Mouse (Mus musculus) cerebellum, adult 18-20 months (tissue): Measurements from ENCODE around the gene Tcl1.
"Not testable (repeated sequence)": the region's sequence is repeated elsewhere in the genome, so short reads cannot be mapped to it uniquely, and the experiment has no call there.

Source experiments
- DNase-seq, 2 experiments: peaks; one replicate each; pipeline ENCODE4 v3.0.0; 2021

The Tcl1 gene

DNA sequence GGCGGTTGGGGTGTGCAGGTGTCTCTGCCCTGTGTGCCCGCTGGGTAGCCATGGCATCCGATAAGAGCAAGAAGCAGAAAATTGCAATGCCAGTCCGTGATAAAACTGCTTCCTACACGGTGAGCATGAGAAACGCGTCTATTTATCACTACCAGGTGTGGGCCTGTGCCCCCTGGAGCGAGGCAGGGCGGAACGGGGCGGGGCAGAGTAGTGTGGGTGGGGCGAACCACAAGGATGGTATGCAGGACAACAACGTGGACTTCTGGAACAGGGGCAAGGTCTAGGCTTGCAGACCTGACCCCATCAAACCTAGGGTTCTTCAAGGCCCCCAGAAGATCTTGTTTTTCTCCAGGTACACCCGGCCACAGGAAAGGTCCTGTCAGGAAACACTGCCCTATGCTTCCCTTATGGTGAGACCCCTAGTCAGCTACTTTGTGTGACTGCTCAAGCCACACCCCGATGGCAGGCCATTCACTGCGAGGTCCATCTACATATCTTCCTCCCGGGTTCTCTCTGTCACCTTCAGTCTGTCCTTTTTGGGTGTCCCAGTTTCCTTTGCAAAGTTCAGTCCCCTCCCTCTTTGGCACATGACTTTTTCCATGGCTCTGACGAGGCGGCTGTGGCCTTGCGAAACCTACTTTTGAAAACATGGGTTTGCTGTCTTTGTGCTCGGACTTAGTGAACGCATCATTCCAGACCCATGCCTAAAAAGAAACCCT lies at the start of gene Tcl1:
TSS of gene Tcl1 (minus strand) at position 193 of the 719 bp plus-strand sequence.
- DNase-seq = no peak

DNA sequence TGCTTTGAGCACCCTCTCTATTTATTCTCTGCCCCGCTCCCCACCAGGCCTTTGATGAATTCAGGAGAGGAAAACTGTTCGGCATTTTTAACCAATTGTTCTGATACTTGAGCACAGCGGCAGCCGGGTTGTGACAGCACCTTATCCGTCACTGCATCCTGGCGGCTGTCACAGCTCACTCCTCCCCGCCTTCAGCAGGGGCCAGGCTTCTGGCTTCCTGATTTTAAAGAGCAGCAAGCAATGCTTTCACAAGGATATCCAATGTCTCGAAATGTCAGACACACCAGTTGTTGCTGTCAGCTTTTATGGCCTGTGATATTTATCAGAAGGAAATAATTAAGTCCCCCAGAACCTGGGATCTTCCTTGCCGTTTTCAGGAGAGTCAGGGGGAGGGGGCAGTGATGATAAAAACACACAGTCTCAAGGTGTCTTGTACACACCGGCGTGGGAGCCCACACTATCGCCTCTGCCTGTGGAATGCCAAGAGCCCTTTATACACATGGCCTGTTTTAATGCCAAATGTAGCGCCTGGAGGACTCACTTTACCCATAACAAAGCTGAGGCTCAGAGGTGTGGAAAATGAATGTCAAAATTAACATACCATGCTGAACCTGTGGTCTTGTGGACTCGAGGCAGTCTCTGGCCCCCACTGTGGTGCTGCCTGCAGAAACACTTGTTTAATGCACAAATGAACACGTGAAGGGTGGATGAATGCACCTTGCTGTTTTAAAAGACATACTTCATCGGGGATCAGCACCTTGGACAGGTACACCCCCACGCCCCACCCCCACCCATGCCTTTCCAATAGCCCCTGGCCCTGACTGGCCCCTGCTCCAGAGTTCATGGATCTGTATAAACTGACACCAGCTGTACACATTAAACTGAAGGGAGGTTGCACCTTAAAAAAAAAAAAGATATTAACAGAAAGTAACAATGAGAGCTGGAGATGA lies 48.7 kb upstream of the Tcl1 start:
- DNase-seq = no peak

GRCm38 (mm10) chr12:105267076-105267475 lies 44.5 kb upstream of the Tcl1 start:
- DNase-seq = no peak

GRCm38 (mm10) chr12:105266096-105266495 lies 43.5 kb upstream of the Tcl1 start:
- DNase-seq = no peak

GRCm38 (mm10) chr12:105259221-105259620 lies 36.6 kb upstream of the Tcl1 start:
- DNase-seq = no peak

DNA sequence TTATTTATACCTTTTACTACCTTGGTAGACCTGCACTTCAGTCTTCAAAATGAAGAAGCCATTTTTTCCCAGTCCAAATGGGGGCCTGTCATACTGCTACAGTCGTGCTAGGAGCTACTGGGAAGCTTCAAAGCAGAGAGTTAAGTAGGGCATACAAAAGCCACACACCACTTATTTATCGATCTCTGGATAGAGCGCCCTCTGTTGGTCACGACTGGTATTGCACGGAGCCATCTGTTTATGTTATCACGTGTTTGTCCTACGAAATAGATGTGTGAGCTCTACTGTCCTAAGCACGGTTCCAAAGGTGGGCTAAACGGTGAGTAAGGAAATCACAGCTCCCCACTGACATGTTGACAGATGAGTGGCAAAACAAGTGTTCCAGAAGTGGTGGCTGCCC lies 36.2 kb upstream of the Tcl1 start:
- peak; percentile 25 to 57 for DNase-seq

- DNase-seq = no peak
These were observed 31.2 kb upstream of the Tcl1 start for GRCm38 (mm10) chr12:105253796-105254195.

- peak; percentile 5 to 14 for DNase-seq
These were observed 26.2 kb upstream of the Tcl1 start for GRCm38 (mm10) chr12:105248763-105249233.

DNA sequence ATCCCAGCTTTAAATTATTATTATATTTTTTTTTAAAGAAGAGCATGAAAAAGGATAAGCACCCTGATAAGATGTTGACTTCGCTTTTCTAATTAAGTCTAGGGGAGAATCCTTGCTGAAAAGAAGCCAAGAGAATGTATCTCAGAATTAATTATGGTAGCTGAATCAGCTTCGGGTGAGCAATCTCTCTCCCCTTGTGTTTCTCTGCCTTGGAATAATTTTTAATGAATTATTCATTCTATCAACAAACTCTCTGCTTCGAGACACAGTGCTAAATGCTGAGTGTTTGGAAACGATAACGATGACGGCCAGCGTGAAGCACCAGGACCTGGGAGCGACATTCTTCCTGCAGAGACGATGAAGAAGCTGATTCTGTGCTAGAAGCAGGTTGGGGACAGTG lies 16.5 kb upstream of the Tcl1 start:
- DNase-seq = no peak

GRCm38 (mm10) chr12:105235091-105235490 lies 12.5 kb upstream of the Tcl1 start:
- DNase-seq = no peak

DNA sequence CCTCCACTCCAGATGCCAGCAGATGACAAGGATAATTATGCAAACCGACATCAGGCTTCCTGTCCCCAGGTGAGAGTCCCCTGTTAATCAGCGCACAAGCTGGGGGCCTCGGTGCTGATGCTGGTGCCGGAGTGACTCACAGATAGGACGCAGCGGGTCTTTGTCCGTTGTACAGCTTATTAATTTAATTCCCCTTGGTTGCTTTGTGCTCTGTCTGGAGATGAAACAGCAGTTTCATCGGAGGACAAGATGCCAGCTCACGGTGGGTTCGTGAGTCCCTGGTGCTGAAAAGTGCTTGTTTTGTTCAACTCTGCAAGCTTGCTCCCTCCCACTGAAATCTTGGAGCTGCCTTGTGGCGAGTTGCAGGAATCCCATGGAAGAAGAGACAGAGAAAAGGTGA lies 11.8 kb upstream of the Tcl1 start:
- no peak for DNase-seq

DNA sequence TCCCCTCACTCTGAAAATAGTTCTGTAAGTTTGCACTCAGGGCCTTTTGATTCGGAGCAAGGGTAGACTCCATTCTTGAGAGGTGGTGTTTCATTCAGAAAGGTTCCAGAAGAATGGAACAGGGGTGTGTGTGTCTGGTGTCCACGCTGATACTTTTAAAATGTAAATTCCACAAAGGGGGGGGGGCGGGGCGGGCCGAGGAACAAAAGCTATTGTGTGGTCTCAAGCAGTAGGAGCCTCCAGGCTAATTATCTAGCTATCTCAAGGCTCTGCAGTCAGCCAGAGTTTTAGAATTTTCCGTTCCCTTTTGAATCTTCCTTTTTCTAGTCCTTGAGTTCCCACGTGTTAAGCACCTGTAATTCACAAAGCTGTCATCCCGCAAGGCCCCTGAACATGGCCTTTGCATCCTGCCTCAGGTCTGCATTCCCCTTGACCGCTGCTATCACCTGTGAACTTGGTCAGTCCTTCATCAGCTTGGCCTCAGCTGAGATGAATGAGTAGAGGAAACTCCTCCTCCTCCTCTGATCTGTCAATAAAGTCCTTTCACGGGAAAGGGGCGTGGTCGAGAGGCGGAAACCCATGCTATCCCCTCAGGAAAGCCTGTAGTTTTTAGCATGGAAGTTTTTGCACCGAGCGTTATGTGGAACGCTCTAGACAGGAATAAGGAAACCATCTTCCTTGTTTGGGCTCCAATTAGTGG lies 2.2 kb upstream of the Tcl1 start:
- no peak for DNase-seq

GRCm38 (mm10) chr12:105217101-105217760 lies 5.4 kb downstream of the Tcl1 start:
- DNase-seq = no peak

DNA sequence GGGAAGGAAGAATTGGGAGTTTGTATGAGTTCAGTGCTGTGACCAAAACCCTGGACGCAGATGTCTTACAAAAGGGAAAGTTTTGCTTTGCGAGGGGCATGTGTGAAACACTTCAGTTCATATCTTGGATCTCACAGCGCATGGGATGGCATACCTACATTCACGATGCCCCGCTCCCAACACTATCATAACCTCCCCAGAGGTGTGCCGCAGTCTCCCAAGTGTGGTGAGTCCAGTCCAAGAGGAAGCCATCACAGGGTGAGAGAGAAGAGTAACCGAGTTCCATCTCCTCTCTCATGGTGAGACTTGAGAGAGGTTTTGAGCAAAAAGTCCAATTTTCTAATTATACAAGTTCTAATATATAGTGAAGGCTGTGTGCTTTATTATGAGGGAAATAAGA lies 13.4 kb downstream of the Tcl1 start:
- DNase-seq = no peak

DNA sequence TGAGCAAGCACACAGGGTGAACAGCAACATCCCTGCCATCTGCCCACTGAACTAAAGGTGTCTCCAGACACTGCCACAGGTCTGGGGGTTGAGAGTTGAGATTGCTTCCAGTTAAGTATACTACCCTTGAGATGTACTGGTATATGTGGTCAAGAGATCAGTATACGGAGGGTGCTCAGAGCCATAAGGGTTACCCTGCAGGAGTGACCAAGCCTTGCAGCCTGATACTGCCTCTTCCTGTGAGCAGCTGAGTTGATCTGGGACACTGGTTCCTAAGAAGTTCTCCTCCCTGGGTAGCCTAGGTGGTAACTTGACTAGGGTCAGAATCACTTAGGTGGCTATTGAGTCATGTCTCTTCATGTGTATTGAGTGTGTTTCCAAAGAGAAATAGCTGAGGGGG lies 14.2 kb downstream of the Tcl1 start:
- no peak for DNase-seq

DNA sequence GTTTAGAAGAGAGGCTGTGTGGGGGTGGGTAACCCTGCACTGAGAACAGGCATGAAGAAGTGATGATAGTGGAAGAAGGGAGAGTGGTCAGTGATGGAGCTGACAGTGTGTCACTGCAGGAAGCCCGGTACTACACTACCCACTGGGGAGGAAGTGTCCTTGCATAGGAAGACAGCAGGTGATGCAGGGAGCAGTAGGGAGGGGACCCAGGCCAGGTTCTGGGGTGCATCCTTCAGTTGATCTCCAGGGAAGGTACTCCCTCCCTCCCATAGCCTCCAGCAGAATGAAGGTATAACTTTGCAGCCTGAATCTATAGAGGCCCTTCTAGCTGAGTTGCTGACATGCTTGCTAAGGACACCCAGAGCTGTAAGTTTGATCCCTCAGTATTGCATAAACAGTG lies 15.5 kb downstream of the Tcl1 start:
- DNase-seq = no peak

DNA sequence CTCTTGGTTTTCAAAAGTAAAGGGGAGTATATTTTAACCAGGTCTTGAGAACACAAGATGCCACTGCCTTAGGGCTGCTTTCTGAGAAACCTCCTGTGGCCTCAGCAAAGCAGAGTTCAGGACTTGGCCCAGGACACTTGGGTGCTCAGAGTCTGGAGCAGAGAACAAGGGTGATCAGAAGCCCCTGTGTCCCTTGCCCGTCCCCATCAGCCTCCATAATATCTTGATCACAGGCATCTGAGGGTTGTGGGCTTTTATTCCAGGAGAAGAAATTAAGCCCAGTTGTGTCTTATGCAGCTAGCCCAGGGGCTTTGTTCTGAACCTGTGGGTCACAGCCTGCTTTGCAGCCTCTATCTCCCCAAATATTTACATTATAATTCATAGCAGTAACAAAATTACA lies 20.9 kb downstream of the Tcl1 start, which contains the start of gene Tcl1b4:
TSS of gene Tcl1b4 (plus strand) at position 301 of the 400 bp plus-strand sequence.
- not testable (repeated sequence) for DNase-seq

DNA sequence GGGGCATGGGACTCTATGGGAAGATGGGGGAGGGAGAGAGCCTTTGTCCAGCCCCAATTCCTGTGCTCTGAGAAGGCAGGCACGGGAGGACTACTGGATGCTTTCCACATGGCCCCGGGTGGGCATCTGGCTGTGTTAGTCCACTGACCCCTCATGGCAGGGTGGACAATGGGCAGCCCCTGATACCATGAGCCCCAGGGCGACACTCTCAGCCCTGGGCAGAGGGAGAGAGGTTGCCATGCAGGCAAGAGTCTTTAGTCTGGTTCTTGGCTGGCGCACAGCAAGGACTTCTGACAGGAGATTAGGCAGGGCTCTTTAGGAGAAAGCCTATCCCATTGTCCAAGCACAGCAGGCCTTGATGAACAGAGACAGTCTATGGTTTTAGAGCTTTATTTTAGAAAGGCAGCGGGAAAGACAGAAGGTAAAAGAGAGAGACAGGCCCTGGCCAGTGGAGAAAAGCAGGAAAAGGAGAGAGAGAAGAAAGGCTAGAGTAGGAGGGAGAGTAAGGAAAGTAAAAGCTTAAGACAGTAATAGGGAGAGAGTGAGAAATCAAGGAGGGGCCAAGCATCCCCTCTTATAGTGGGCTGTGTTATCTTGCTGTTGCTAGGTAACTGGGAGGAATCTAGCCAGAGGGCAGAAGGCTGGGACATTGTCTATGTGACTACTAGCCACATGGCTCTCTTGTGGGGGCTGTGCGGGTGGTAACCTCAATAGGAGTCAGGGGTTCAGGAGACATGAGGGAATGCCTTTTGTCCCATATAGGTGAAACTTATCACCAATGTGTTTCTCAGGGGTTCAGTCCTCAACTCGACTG lies 22.7 kb downstream of the Tcl1 start:
- not testable (repeated sequence) for DNase-seq

DNA sequence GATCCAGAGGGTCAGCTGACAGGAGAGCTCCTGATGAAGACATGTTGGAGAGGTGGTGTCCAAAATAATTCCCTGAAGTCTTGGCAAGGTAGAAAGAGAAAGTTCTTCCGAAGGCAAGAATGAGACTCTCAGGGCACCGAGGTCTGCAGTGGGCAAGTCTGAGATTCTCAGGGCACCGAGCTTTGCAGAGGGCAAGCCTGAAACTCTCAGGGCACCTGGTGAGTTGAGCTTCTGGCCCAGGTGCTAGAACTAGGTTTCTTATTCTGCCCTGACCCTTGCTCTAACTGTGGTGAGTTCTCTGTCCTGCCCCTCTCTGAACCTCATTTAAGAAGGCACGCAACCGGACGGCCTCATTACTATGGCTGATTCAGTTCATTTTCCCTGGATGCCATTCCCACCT lies 31.9 kb downstream of the Tcl1 start, which contains the start of gene Tcl1b3:
TSS of gene Tcl1b3 (plus strand) at position 301 of the 400 bp plus-strand sequence.
- DNase-seq = not testable (repeated sequence)

DNA sequence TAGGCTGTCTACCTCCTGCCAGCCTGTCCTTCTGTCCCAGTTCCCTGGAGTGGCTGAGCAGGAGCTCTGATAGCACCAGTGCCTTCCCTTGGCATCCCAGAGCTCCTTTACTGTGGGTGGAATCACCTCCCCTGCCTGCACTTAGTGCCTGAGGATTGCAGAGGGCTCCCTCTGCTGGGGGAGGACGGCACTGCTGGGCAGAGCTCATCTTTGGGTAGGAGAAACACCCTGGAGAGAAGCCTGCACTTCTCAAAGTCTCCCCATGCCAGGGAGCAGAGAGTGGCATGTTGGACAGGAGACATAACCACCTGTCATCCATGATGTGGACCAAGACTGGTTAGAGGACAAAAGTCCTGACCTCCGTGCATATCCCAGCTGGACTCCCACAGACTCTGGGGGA lies 33.6 kb downstream of the Tcl1 start:
- not testable (repeated sequence) for DNase-seq

DNA sequence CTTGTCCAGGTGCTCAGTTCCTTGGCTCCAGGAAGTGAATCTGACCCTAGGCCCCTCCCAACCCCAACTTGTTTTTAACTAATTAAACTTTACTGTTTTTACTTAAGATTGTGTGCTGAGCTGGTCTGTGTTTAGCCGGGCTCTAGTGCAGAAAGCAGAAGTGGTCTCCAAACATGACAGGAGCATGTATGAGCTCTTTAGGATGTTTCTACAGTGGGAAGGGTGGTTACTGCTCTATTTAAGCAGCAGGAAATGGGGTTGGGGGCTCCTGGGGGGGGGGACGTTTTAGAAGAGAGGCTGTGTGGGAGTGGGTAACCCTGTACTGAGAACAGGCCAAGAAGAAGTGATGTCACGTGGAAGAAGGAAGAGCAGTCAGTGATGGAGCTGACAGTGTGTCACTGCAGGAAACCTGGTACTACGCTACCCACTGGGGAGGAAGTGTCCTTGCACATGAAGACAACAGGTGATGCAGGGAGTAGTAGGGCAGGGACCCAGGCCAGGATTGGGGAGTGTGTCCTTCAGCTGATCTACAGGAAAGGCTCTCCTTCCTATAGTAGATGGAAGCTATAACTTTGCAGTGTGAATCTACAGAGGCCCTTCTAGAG lies 41.5 kb downstream of the Tcl1 start:
- DNase-seq = not testable (repeated sequence)
